Mouse (Mus musculus) olfactory bulb, adult 2 months (tissue): ENCODE measurements around the gene Irs1. TPM values are rescaled to one million over a fixed set of nuclear protein-coding genes. Genes with fewer than 3 reads are reported as not detected.

Experiments
- H3K27ac ChIP-seq: fragments of 200-500 bp; 2 replicates; pipeline ENCODE4 v1.5.1; 2012; ENCODE audit warnings: low read depth, low read length; ENCODE audit not compliant: insufficient read depth
- H3K4me1 ChIP-seq: fragments of 200-500 bp; 2 replicates; pipeline ENCODE4 v1.6.1; 2012; ENCODE audit warnings: low read length; ENCODE audit not compliant: control insufficient read depth, insufficient read depth
- H3K4me3 ChIP-seq: fragments of 200-500 bp; 2 replicates; pipeline ENCODE4 v1.5.1; 2012; ENCODE audit warnings: mild to moderate bottlenecking, low read depth, low read length, moderate library complexity; ENCODE audit not compliant: insufficient read depth
- CTCF ChIP-seq: fragments of 200-500 bp; IDR thresholded peaks from 2 replicates; pipeline ENCODE4 v1.5.1; 2012; ENCODE audit warnings: low read depth, mild to moderate bottlenecking, low read length, moderate library complexity; ENCODE audit not compliant: insufficient read depth
- POLR2A ChIP-seq: fragments of 200-500 bp; IDR thresholded peaks from 2 replicates; pipeline ENCODE4 v1.6.1; 2012; ENCODE audit warnings: mild to moderate bottlenecking, low read depth, low read length, moderate library complexity; ENCODE audit not compliant: insufficient read depth
- WGBS: fragments of 180-500 bp; shearing (Covaris S2); methylation state at CpG from one replicate; pipeline ENCODE4 v1.1.7; 2018; 5-methylcytosine and 5-hydroxymethylcytosine counted together
- polyA plus RNA-seq: library from polyadenylated mRNA; stranded (reverse); fragments of >200 nt; gene quantifications from 2 replicates; pipeline ENCODE4 v1.2.4, GENCODE M21; 2012; ENCODE audit warnings: low replicate concordance; ENCODE audit not compliant: missing spikeins, insufficient read depth, insufficient read length

The Irs1 gene
- polyA plus RNA-seq, 1 experiment: not detected

DNA sequence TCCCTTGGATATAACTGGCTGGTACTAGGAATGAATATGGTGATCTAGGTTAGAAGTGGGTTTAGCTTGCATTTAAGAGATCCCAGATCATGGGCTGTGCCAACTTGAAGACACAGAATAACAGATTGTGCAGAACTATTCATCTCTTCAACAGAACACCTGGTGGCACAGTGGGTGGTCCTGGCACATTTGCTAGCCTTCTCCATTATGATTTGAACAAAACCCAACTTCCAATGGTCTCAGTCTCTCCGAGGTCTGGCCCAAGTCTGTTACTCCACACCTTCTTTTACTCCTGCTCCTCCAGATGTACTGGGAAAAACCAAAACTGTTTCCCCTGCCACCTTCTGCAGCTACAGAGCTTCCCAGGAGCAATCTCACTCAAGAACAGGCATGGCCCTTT, 28.9 kb downstream of the Irs1 start:
- TF ChIP-seq CTCF: no peak
- no peak for TF ChIP-seq POLR2A
- Histone ChIP-seq H3K4me1 (peaks cover 2% of the 10 kb centered on the region; the same call in 1 of the 2 replicates), H3K27ac (no peak overlapping the region), H3K4me3 (no peak overlapping the region)
- 50% methylated on average over 1 of the region's 1 CpGs for WGBS

DNA sequence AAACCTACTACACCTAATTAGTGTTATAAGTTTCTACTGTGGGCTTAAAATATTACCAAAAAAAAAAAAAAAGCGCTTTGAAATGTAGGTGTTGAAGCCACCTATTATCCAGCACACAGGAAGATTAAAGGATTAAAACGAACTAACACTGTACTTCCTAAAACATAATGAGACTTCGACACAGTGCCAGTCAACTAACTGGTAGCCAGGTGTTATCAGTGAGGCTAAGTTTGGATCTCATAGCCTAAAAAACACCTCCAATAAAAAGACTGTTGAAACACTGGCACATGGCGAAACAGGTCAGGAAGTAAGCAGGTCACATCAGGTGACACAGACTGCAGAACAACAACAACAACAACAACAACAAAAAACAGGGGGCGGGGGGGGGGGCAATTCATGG, 29.6 kb downstream of the Irs1 start:
- H3K27ac ChIP-seq: no peak overlapping the region
- peaks cover 2% of the 10 kb centered on the region; the same call in 1 of the 2 replicates for H3K4me1 ChIP-seq
- 77% methylated on average over 5 of the region's 5 CpGs for WGBS
- no peak overlapping the region for H3K4me3 ChIP-seq
- no peak for TF ChIP-seq POLR2A
- no peak for TF ChIP-seq CTCF

DNA sequence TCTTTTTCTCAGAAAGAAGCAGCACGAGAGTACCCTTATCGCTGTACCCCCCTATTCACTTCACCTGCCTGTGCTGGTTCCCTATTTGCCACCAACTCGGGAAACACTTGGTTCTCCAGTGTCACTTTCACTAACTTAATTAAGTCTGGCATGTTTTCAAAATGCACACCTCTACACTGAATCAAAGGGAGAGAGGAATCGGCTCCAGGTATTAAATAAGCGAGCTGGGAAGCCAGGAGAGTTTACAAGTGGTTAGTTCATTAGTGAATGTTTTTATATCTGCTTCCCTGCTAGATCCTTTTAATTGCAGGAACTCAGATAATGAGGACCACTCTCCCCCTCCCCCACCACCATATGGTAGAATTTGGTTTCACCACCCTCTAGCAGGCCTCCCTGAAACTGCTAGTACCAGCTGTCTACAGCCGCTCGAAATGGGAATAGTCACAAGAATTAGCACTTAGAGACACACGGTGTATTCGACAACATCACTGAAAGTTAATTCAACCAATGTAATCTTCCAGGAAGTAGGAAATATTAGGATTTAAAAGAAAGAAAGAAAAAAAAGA, 30.1 kb downstream of the Irs1 start:
- no peak overlapping the region for H3K27ac ChIP-seq
- H3K4me3 ChIP-seq: no peak overlapping the region
- TF ChIP-seq POLR2A: no peak
- TF ChIP-seq CTCF: no peak
- 49% methylated on average over 9 of the region's 9 CpGs for WGBS
- H3K4me1 ChIP-seq: peaks cover 2% of the 10 kb centered on the region; the same call in 1 of the 2 replicates

DNA sequence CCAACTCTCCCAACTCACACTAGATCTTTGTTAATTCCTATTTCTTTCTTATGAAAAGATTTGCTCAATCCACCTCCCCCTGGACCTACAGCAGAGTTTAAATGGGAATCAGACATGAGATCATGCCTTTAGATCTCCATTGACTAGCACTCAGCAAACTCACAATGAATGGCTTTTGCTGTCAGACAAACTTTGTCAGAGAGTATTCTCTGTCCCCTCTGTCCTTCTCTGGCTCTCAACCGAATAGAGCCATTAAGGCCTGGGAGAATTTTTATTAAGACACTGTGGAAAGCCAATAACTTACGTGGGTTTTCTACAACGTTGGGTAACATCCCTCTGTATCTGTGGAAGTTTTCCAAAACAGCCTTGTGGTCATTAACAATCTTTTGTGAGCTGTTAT, 31.2 kb downstream of the Irs1 start:
- 41% methylated on average over 3 of the region's 3 CpGs for WGBS
- H3K4me3 ChIP-seq: no peak overlapping the region
- TF ChIP-seq POLR2A (no peak), CTCF (no peak)
- H3K27ac ChIP-seq: no peak overlapping the region
- peaks cover 2% of the 10 kb centered on the region; the same call in 1 of the 2 replicates for H3K4me1 ChIP-seq

DNA sequence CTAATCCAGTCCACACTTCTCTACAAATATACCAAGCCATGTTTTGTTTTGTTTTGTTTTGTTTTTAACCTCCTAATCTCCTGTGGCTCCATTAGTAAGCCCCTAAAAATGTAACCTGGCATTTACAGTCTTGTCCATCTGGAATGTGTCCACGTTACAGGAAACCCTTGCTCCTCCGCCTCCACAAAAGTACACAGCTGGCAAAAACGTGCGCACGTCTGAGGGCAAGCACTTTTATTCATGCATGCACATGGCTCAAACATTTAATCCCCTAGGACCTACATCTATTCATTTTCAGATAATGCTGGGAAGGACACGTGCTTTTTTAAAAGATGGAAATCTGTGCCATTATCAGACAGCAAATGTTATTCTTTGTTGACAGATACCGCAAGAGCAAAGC, 32.9 kb downstream of the Irs1 start:
- 63% methylated on average over 7 of the region's 7 CpGs for WGBS
- Histone ChIP-seq H3K4me3 (no peak overlapping the region), H3K4me1 (peaks cover 8% of the 10 kb centered on the region), H3K27ac (no peak overlapping the region)
- TF ChIP-seq CTCF (no peak), POLR2A (no peak)

DNA sequence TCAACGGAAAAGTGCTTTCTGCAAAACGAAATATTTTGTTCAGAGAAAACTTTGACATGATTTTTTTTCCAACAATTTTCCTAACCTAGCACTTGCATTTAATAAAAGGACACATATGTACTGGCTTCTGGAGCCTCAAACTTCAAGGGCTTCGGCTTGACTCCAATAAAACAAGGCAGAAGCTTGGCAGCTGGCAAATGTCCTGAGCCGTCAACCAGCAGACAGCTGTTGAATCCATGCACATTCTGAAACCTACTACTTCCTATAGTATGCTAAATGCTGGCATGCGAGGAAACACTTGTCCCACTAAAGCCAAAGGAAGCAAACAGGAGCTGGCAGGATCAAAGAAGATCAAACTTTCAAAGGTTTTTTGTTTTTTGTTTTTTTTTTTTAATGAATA, 33.8 kb downstream of the Irs1 start:
- Histone ChIP-seq H3K4me1 (peaks cover 10% of the 10 kb centered on the region), H3K27ac (no peak overlapping the region), H3K4me3 (no peak overlapping the region)
- TF ChIP-seq POLR2A (no peak), CTCF (no peak)
- WGBS: 59% methylated on average over 5 of the region's 5 CpGs

DNA sequence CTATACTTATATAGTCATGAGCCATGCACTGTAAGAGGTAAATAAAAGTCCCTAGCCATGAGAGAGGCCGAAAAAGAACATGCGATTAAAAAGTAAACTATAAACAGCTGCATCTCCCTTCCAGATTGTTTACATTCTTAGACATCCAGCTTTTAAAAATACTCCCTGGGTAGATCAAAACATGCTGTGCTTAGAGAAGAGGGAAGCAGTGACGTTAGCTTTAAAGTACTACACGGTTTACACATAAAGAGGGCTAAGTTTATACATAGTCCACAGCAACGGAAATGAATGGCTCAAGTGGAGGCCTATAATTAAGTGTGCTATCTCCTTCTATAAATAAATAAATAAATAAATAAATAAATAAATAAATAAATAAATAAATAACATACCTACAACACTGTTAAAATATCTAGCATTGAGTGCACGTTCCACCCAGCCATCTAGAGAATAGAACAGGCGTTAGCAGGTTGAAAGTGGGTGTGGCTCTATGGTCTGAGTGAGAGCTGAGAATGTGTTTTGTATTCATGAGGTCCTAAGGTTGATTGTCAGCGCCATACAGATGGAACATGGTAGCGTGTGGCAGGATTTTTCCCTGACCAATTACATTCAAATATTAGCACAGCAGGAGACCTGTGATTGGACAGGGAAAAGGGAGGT, 37.3 kb downstream of the Irs1 start:
- Histone ChIP-seq H3K4me1 (peaks cover 12% of the 10 kb centered on the region), H3K27ac (no peak overlapping the region), H3K4me3 (no peak overlapping the region)
- WGBS: 46% methylated on average over 9 of the region's 9 CpGs
- TF ChIP-seq CTCF (no peak), POLR2A (no peak)

DNA sequence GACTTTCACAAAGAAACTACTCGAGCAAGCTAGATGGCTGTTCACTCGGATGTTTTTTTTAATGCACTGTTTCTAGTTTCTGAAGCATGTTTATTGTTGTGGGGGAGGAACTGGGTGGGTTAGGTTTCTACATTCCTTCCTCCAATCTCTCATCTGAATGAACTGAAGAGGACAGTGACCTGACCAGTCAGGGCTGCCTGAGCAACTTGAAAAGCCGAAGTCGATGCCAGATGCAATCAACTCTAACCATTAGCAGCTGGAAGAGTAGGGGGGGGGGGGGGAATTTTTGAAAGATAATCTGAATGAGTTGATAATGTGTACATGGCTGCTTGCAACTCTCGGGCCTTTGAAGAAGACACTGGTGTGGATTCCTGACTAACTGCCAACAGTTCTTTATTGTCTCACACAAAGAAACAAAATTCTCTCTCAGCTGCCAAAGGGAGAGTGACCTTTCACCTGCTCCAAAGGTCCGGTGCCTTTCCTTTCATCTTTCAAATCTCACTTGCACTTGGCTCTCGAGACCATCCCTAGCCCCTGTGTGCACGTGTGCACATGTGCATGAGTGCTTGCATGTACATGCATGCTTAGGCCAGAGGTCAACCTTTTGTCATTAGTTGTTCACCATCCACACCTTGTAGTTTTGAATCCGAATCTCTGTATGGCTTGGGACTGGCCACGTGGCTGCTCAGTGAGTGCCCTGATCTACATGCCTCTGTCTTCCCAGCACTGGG, 43.8 kb downstream of the Irs1 start:
- Histone ChIP-seq H3K4me3 (no peak overlapping the region), H3K27ac (no peak overlapping the region), H3K4me1 (peaks cover 11% of the 10 kb centered on the region)
- TF ChIP-seq POLR2A (no peak), CTCF (no peak)
- WGBS: 63% methylated on average over 10 of the region's 10 CpGs

DNA sequence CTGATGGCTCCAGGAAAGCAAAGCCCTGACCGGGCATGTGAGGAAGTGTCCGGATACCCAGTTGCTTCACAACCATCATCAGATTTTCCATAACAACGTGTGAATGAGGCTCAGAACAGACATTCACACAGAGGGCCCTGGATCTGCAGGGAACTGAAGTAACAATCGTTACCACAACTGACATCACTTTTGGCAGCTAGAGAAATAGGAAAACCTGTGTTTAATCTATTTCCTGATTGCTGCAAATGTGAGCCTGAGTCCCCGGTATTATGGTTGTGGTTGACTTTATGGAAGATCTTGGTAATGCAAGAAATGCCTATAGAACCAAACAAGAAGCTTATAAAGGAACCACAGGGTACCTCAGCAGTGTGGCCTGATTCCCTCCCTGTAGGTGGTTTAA, 46.2 kb downstream of the Irs1 start:
- H3K4me3 ChIP-seq: no peak overlapping the region
- no peak overlapping the region for H3K27ac ChIP-seq
- 62% methylated on average over 5 of the region's 5 CpGs for WGBS
- peaks cover 8% of the 10 kb centered on the region; the same call in 1 of the 2 replicates for H3K4me1 ChIP-seq
- TF ChIP-seq CTCF: no peak
- TF ChIP-seq POLR2A: no peak
